Mouse (Mus musculus): ENCODE data around the gene Il6st.

- TF ChIP-seq POLR2A (IDR thresholded peaks at IDR 0.05; ENCODE audit: borderline replicate concordance, extremely low read depth, insufficient read depth, insufficient read length, poor library complexity, severe bottlenecking) (no peak), CTCF (IDR thresholded peaks at IDR 0.05; ENCODE audit: borderline replicate concordance, extremely low read depth, insufficient read depth, insufficient read length) (no peak)
Observed at GRCm38 (mm10) chr13:112486236-112486635, 22.4 kb downstream of the Il6st start.

Data from brain, embryonic 14.5 days (tissue).